Comparison of ENCODE assay signal across 19 mouse cellular contexts in genomic region chr17:66346378-66346777, GRCm38 (mm10).
A peak's percentile ranks its signal among the peaks of the same experiment; 100 is the strongest.
DNase-seq lines count a peak whose midpoint lies in the region; ATAC-seq and TF ChIP-seq lines count a peak whose summit lies in the region.
"Had no signal": no experiment of that assay in that cellular context is flagged by ENCODE, and none has a peak within 500 bp of the region (broad histone marks: within the 10 kb centered on the region; RNA-seq: fewer than 3 reads in every experiment).

No protein-coding gene starts in this region.

- H3K9me3 ChIP-seq in hindbrain, embryonic 10.5 days: no peaks in the 10 kb centered on the region
- H3K9me3 ChIP-seq in hindbrain, embryonic 11.5 days (ENCODE audit: control insufficient read depth, low read length): no peaks in the 10 kb centered on the region
- no peaks in the 10 kb centered on the region for H3K9me3 ChIP-seq in E14TG2a.4 (ENCODE audit: low read length)
- H3K9me3 ChIP-seq: embryonic facial prominence, embryonic 12.5 days; forebrain, embryonic 12.5 days; hindbrain, embryonic 13.5 days had no signal

- H3K4me3 ChIP-seq in hindbrain, embryonic 10.5 days: no peak overlapping the region
- no peak overlapping the region for H3K4me3 ChIP-seq in hindbrain, embryonic 11.5 days (ENCODE audit: low read depth, low read length)
- peak overlapping the region; percentile 14 for H3K4me3 ChIP-seq in E14TG2a.4 (replicated peaks; ENCODE audit: low read length)
- H3K4me3 ChIP-seq: embryonic facial prominence, embryonic 12.5 days; forebrain, embryonic 12.5 days; heart, adult 2 months; hindbrain, embryonic 13.5 days had no signal

- 0 out of 2 replicates have a peak overlapping the region, but pooled peaks have one; percentile 25 for H3K27ac ChIP-seq in hindbrain, embryonic 10.5 days
- H3K27ac ChIP-seq in hindbrain, embryonic 11.5 days (ENCODE audit: low read depth, low read length): no peak overlapping the region
- H3K27ac ChIP-seq: embryonic facial prominence, embryonic 12.5 days; forebrain, embryonic 12.5 days; heart, adult 2 months; hindbrain, embryonic 13.5 days; hindbrain, postnatal 0 days had no signal

- ATAC-seq in hindbrain, embryonic 11.5 days (ENCODE audit: low FRiP score): no peak
- ATAC-seq: hindbrain, postnatal 0 days; Patski had no signal

- H3K9ac ChIP-seq in hindbrain, embryonic 11.5 days (ENCODE audit: low read depth, low read length): no peak overlapping the region
- H3K9ac ChIP-seq: embryonic facial prominence, embryonic 12.5 days; forebrain, embryonic 12.5 days; hindbrain, embryonic 13.5 days had no signal

- H3K4me1 ChIP-seq in hindbrain, embryonic 10.5 days (replicated peaks): no peaks in the 10 kb centered on the region
- H3K4me1 ChIP-seq in hindbrain, embryonic 11.5 days (replicated peaks; ENCODE audit: control insufficient read depth, insufficient read depth, low read length): no peaks in the 10 kb centered on the region
- H3K4me1 ChIP-seq in E14TG2a.4 (replicated peaks; ENCODE audit: low read depth, low read length): peaks cover 68% of the 10 kb centered on the region
- H3K4me1 ChIP-seq: forebrain, embryonic 12.5 days had no signal

- no peaks in the 10 kb centered on the region for H3K27me3 ChIP-seq in hindbrain, embryonic 10.5 days (ENCODE audit: insufficient read depth, poor library complexity, severe bottlenecking)
- no peaks in the 10 kb centered on the region for H3K27me3 ChIP-seq in hindbrain, embryonic 11.5 days (ENCODE audit: control insufficient read depth, insufficient read depth, low read length)
- H3K27me3 ChIP-seq in E14TG2a.4 (ENCODE audit: insufficient read depth, low read length): no peaks in the 10 kb centered on the region
- H3K27me3 ChIP-seq: embryonic facial prominence, embryonic 12.5 days; forebrain, embryonic 12.5 days; hindbrain, embryonic 13.5 days; Patski had no signal

- H3K4me2 ChIP-seq in hindbrain, embryonic 11.5 days (replicated peaks; ENCODE audit: low read depth, low read length): no peak overlapping the region
- H3K4me2 ChIP-seq: embryonic facial prominence, embryonic 12.5 days; forebrain, embryonic 12.5 days; heart, embryonic 11.5 days; hindbrain, embryonic 13.5 days had no signal

- no peak for TF ChIP-seq CTCF in E14TG2a.4 (conservative IDR thresholded peaks at IDR 0.05; ENCODE audit: low read length)

- no peak for DNase-seq in hindbrain, embryonic 10.5 days (ENCODE audit: low spot score)
- DNase-seq in hindbrain, embryonic 11.5 days (ENCODE audit: low spot score): no peak
- DNase-seq in R1 (ENCODE audit: low read depth, low spot score) (peak; percentile 53), MN1 (ENCODE audit: low spot score) (no peak)
- DNase-seq in forelimb bud, embryonic 11.5 days (ENCODE audit: low read depth, low spot score): peak; percentile 27
- no peak for DNase-seq in testis, postnatal 14 days (ENCODE audit: low spot score)
- DNase-seq: adrenal gland, adult 8-10 months; adrenal gland, postnatal 36 days; gastrocnemius, postnatal 14 days; heart, adult 2 months; heart, postnatal 36 days; kidney, adult 11 months had no signal

- 78% methylated on average over 11 of the region's 11 CpGs for WGBS in hindbrain, embryonic 10.5 days
- WGBS in hindbrain, embryonic 11.5 days: 81% methylated on average over 11 of the region's 11 CpGs

- H3K36me3 ChIP-seq in hindbrain, embryonic 10.5 days: peaks cover 97% of the 10 kb centered on the region
- H3K36me3 ChIP-seq in hindbrain, embryonic 11.5 days (ENCODE audit: control insufficient read depth, insufficient read depth, low read length): peaks cover 12% of the 10 kb centered on the region
- peaks cover 98% of the 10 kb centered on the region for H3K36me3 ChIP-seq in E14TG2a.4 (ENCODE audit: insufficient read depth, low read length)

Comparison
In these comparisons a context has a peak if more than half of its experiments do, and no peak if none do; other contexts are left out.
1. DNase-seq: peak in R1 (single experiment) and forelimb bud, embryonic 11.5 days (single experiment); none in hindbrain, embryonic 10.5 days (single experiment), hindbrain, embryonic 11.5 days (single experiment), MN1 (single experiment) and testis, postnatal 14 days (single experiment).